Mouse (Mus musculus) limb, embryonic 13.5 days (tissue): ENCODE measurements at regions not wholly inside any gene's neighbourhood (a gene's known extent, or its start where the extent isn't known, plus 50 kb on each side); places are given as distances from the start of the nearest gene placed in this dataset.

Source experiments
- ATAC-seq: fragments of 200-750 bp; cut with Nextera tagmentation; 2 replicates; pipeline ENCODE4 v1.8.0; 2017; ENCODE audit warnings: low read depth, moderate number of reproducible peaks, moderate TSS enrichment; ENCODE audit not compliant: low FRiP score
- H3K27ac ChIP-seq: fragments of 300-500 bp; sonication (generic); 2 replicates; pipeline ENCODE4 v1.5.1; 2015; ENCODE audit warnings: inconsistent platforms, mild to moderate bottlenecking, moderate library complexity
- H3K27me3 ChIP-seq: fragments of 300-500 bp; sonication (generic); 2 replicates; pipeline ENCODE4 v1.6.1; 2015; ENCODE audit warnings: mild to moderate bottlenecking, inconsistent platforms
- H3K36me3 ChIP-seq: fragments of 300-500 bp; sonication (generic); 2 replicates; pipeline ENCODE4 v1.6.1; 2015; ENCODE audit warnings: inconsistent platforms, mild to moderate bottlenecking, moderate library complexity
- H3K4me1 ChIP-seq: fragments of 300-500 bp; sonication (generic); 2 replicates; pipeline ENCODE4 v1.6.1; 2015; ENCODE audit warnings: inconsistent platforms
- H3K4me2 ChIP-seq: fragments of 300-500 bp; sonication (generic); replicated peaks from 2 replicates; pipeline ENCODE4 v1.6.1; 2015; ENCODE audit warnings: inconsistent platforms, mild to moderate bottlenecking, moderate library complexity
- H3K4me3 ChIP-seq: fragments of 300-500 bp; sonication (generic); 2 replicates; pipeline ENCODE4 v1.5.1; 2015; ENCODE audit warnings: moderate library complexity, mild to moderate bottlenecking, inconsistent platforms
- H3K9ac ChIP-seq: fragments of 300-500 bp; sonication (generic); 2 replicates; pipeline ENCODE4 v1.6.1; 2015; ENCODE audit warnings: mild to moderate bottlenecking, inconsistent platforms
- H3K9me3 ChIP-seq: fragments of 300-500 bp; sonication (generic); 2 replicates; pipeline ENCODE4 v1.6.1; 2016; ENCODE audit warnings: inconsistent platforms
- WGBS: fragments of 180-500 bp; shearing (Covaris S2); methylation state at CpG from one replicate; pipeline ENCODE4 v1.1.7; 2015; 5-methylcytosine and 5-hydroxymethylcytosine counted together

DNA sequence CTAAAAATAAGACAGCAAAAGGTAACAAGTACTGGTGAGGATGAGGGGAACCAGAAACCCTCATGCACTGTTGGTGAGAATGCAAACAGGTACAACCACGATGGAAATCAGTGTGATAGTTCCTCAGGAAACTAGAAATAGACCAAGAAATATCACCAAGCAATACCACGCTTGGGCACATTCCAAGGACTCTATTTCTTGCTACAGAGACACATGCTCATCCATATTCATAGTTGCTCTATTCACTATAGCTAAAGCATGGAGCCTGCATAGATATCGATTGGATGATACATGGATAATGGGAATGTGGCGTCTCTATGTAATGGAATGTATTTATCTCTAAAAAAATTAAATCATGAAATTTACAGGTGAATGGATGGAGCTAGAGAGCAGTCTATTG lies 57.5 kb upstream of the Fam241a start:
- ATAC-seq: no peak
- no peak overlapping the region for H3K27ac ChIP-seq
- H3K9me3 ChIP-seq: no peaks in the 10 kb centered on the region

DNA sequence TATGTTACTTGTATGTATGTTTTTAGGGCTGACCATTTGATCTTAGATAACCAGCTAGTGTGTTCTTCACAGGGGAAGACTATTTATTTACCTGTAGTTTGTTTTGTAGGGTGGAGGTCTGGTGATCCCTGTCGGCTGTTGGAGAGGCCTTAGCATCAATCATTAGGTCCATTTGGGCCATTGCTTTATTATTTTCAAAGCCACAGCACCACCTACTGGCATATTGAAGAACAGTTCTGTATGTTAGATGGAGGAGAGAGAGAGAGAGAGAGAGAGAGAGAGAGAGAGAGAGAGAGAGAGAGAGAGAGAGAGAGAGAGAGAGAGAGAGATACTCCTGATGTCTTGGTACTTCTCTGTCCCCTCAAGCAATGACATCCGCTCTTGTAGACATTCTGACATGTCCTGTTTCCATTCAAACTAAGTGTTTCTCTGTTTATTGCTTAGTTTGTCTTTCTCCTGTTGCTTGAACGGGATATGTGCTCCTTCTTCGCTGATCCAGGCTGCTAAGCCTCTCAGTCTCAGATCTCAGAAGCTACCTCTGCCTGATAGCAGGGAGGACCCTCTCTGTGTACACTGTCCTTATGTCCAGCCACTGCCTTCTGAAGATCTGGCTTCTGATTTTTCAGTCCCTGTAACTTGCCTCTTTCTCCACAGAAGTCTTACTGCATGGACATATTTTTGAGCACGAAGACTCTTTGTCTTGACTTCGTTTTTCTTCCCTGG lies 52.9 kb upstream of the Fam241a start:
- 0 out of 2 replicates have a peak, but pooled peaks have one; percentile 28 for ATAC-seq
- no peaks in the 10 kb centered on the region for H3K36me3 ChIP-seq
- no peak overlapping the region for H3K4me2 ChIP-seq
- no peak overlapping the region for H3K9ac ChIP-seq
- no peak overlapping the region for H3K27ac ChIP-seq
- H3K27me3 ChIP-seq: peaks cover 10% of the 10 kb centered on the region; the same call in 1 of the 2 replicates
- no peaks in the 10 kb centered on the region for H3K4me1 ChIP-seq
- no peaks in the 10 kb centered on the region for H3K9me3 ChIP-seq
- 45% methylated on average over 6 of the region's 6 CpGs for WGBS
- H3K4me3 ChIP-seq: no peak overlapping the region

More for the DNA sequence above, 57.5 kb upstream of the Fam241a start:
- Histone ChIP-seq H3K4me1 (no peaks in the 10 kb centered on the region), H3K9ac (no peak overlapping the region), H3K36me3 (no peaks in the 10 kb centered on the region), H3K27me3 (no peaks in the 10 kb centered on the region; the same call in 1 of the 2 replicates), H3K4me3 (no peak overlapping the region), H3K4me2 (no peak overlapping the region)
- 87% methylated on average over 4 of the region's 4 CpGs for WGBS

DNA sequence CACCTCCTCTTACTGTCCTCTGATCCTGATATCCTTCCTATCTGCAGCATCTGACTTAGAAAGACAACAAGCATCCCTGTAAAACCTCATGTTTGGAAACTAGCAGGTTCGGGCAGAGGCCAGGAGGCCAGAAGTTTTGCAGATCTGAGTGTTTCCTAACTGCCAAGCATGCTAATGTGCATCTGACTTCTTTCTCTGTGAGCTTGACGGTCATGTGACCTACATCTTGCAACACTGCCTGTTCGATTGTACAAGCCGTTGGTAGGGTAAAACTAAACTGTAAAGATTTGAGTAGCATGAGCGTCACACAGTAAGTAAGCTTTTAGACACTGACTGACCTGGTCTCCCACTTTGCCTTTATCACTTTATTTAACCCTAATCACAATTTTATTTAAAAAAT lies 52.2 kb upstream of the Fam241a start:
- Histone ChIP-seq H3K9me3 (no peaks in the 10 kb centered on the region), H3K4me3 (no peak overlapping the region)
- 75% methylated on average over 5 of the region's 5 CpGs for WGBS

More for the DNA sequence above, 52.2 kb upstream of the Fam241a start:
- H3K27me3 ChIP-seq: peaks cover 10% of the 10 kb centered on the region; the same call in 1 of the 2 replicates
- H3K4me2 ChIP-seq: no peak overlapping the region
- no peak for ATAC-seq
- H3K27ac ChIP-seq: no peak overlapping the region
- no peaks in the 10 kb centered on the region for H3K36me3 ChIP-seq
- no peaks in the 10 kb centered on the region for H3K4me1 ChIP-seq
- H3K9ac ChIP-seq: no peak overlapping the region
